Mouse (Mus musculus) limb, embryonic 14.5 days (tissue): ENCODE data around the gene Nr1h5. TPM values are rescaled to one million over a fixed set of nuclear protein-coding genes. Genes with fewer than 3 reads are reported as not detected.

ENCODE experiments used
- ATAC-seq: fragments of 200-750 bp; cut with Nextera tagmentation; 2 replicates; pipeline ENCODE4 v1.8.0; 2017; ENCODE audit warnings: low read depth, moderate number of reproducible peaks, moderate TSS enrichment; ENCODE audit not compliant: low FRiP score
- DNase-seq: peaks from one replicate; pipeline ENCODE4 v3.0.0-alpha.2; 2015; ENCODE audit warnings: low spot score
- H3K27ac ChIP-seq: fragments of 300-500 bp; sonication (generic); replicated peaks from 2 replicates; pipeline ENCODE4 v1.5.1; 2014; ENCODE audit warnings: low read depth, mild to moderate bottlenecking, low read length, moderate library complexity, mixed read lengths
- H3K27me3 ChIP-seq: fragments of 300-500 bp; sonication (generic); 2 replicates; pipeline ENCODE4 v1.6.1; 2014; ENCODE audit warnings: low read length, mixed read lengths; ENCODE audit not compliant: control insufficient read depth, insufficient read depth
- H3K36me3 ChIP-seq: fragments of 300-500 bp; sonication (generic); 2 replicates; pipeline ENCODE4 v1.6.1; 2014; ENCODE audit warnings: mild to moderate bottlenecking, low read length, moderate library complexity, mixed read lengths; ENCODE audit not compliant: control insufficient read depth, insufficient read depth
- H3K4me1 ChIP-seq: fragments of 300-500 bp; sonication (generic); 2 replicates; pipeline ENCODE4 v1.6.1; 2014; ENCODE audit warnings: antibody characterized with exemption, low read length, mixed read lengths; ENCODE audit not compliant: control insufficient read depth, insufficient read depth
- H3K4me2 ChIP-seq: fragments of 300-500 bp; sonication (generic); replicated peaks from 2 replicates; pipeline ENCODE4 v1.6.1; 2014; ENCODE audit warnings: low read depth, mild to moderate bottlenecking, low read length, moderate library complexity; ENCODE audit not compliant: severe bottlenecking
- H3K4me3 ChIP-seq: fragments of 300-500 bp; sonication (generic); replicated peaks from 2 replicates; pipeline ENCODE4 v1.5.1; 2014; ENCODE audit warnings: low read length
- H3K9ac ChIP-seq: fragments of 300-500 bp; sonication (generic); 2 replicates; pipeline ENCODE4 v1.6.1; 2014; ENCODE audit warnings: mild to moderate bottlenecking, low read depth, low read length, moderate library complexity; ENCODE audit not compliant: severe bottlenecking
- H3K9me3 ChIP-seq: fragments of 300-500 bp; sonication (generic); 2 replicates; pipeline ENCODE4 v1.6.1; 2016; ENCODE audit warnings: low read length; ENCODE audit not compliant: control insufficient read depth
- POLR2A ChIP-seq: fragments of 200-500 bp; IDR thresholded peaks from 2 replicates; pipeline ENCODE4 v1.8.0; 2012; ENCODE audit warnings: inconsistent platforms, mild to moderate bottlenecking, moderate library complexity, borderline replicate concordance; ENCODE audit not compliant: insufficient read depth, insufficient read length; ENCODE audit errors: extremely low read depth
- whole genome bisulfite sequencing: fragments of 180-500 bp; shearing (Covaris S2); extraction: QIAGEN DNeasy Blood & Tissue Kit; methylation state at CpG from one replicate; pipeline ENCODE4 v1.1.7; 2014; 5-methylcytosine and 5-hydroxymethylcytosine counted together
- polyA plus RNA-seq, 2 experiments: library from polyadenylated mRNA; depleted of rRNA in 1 of 2; stranded (reverse) in 1 of 2; unstranded in 1 of 2; fragments of >200 nt; fragmentation: Nextera tagmentation in 1 of 2; extraction: Ambion mirVana in 1 of 2; gene quantifications; 2 replicates each; pipeline versions ENCODE4 v1.2.1 to v1.2.3; 2012 to 2014

Nr1h5 gene
- polyA plus RNA-seq, 2 experiments = 0.08 TPM; not detected in 1

DNA sequence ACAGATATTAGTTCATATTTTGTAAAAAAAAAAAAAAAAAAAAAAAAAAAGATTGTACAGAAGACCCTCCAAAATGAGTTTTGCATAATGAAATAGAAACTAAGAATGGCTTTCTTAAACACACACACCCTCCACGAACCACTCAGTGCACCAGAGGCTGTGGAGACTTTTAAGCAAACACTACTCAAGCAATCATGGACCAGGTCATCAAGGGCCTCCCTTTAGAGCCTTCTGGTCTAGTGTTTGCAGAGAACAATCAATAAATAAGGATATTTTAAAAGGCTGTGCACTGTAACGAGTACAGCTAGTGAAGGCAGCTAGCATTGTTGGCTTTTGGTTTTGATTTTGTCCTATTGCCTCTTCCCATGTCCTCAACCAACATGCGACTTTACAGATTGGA is 17.6 kb downstream of the Nr1h5 start:
- H3K4me2 ChIP-seq = no peak overlapping the region
- H3K9ac ChIP-seq = no peak overlapping the region
- WGBS = 81% methylated on average over 3 of the region's 3 CpGs
- no peaks in the 10 kb centered on the region for H3K36me3 ChIP-seq
- no peak overlapping the region for H3K4me3 ChIP-seq
- H3K4me1 ChIP-seq = no peaks in the 10 kb centered on the region
- H3K27me3 ChIP-seq = no peaks in the 10 kb centered on the region
- H3K9me3 ChIP-seq = no peaks in the 10 kb centered on the region
- no peak for TF ChIP-seq POLR2A
- DNase-seq = no peak
- H3K27ac ChIP-seq = no peak overlapping the region
- no peak for ATAC-seq

GRCm38 (mm10) chr3:102938100-102938499 is 25.8 kb downstream of the Nr1h5 start:
- no peaks in the 10 kb centered on the region for H3K9me3 ChIP-seq
- no peak overlapping the region for H3K9ac ChIP-seq
- no peak overlapping the region for H3K27ac ChIP-seq
- DNase-seq = no peak
- no peaks in the 10 kb centered on the region for H3K27me3 ChIP-seq
- no peaks in the 10 kb centered on the region for H3K36me3 ChIP-seq
- H3K4me2 ChIP-seq = no peak overlapping the region
- no peak overlapping the region for H3K4me3 ChIP-seq
- WGBS = 94% methylated on average over 1 of the region's 1 CpGs
- TF ChIP-seq POLR2A = no peak
- no peak for ATAC-seq
- H3K4me1 ChIP-seq = no peaks in the 10 kb centered on the region

- Histone ChIP-seq H3K9me3 (no peaks in the 10 kb centered on the region), H3K27ac (no peak within 1 kb of the TSS), H3K4me2 (no peak within 1 kb of the TSS), H3K9ac (no peak within 1 kb of the TSS), H3K4me1 (no peaks in the 10 kb centered on the region), H3K27me3 (no peaks in the 10 kb centered on the region), H3K4me3 (no peak within 1 kb of the TSS), H3K36me3 (no peaks in the 10 kb centered on the region)
- WGBS = 93% methylated on average over 75 of the region's 78 CpGs
- TF ChIP-seq POLR2A = no peak
- DNase-seq (no peak), ATAC-seq (no peak)
These were observed 28.2 kb downstream of the Nr1h5 start, which contains the start of gene Sycp1 for GRCm38 (mm10) chr3:102935451-102936354. Gene Sycp1 (minus strand): TSS chr3:102936100.

DNA sequence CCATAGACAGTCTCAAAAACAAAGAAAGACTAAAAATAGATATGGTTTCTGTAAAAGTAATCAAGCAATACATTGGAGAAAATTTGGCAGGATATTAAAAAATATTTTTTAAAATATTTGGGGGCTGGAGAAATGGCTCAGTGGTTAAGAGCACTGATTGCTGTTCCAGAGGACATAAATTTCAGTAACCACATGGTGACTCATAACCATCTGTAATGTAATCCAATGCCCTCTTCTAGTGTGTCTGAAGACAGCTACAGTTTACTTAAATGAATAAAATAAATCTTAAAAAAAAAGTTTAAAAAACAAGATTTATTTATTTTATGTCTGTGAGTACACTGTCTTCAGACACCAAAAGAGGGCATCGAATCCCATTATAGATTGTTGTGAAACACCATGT is 64.8 kb downstream of the Nr1h5 start:
- Histone ChIP-seq H3K9me3 (no peaks in the 10 kb centered on the region), H3K4me3 (no peak overlapping the region), H3K27me3 (no peaks in the 10 kb centered on the region), H3K36me3 (no peaks in the 10 kb centered on the region), H3K4me1 (no peaks in the 10 kb centered on the region), H3K27ac (no peak overlapping the region), H3K4me2 (no peak overlapping the region), H3K9ac (no peak overlapping the region)
- WGBS = 94% methylated on average over 1 of the region's 1 CpGs
- no peak for TF ChIP-seq POLR2A
- ATAC-seq (no peak), DNase-seq (no peak)

Other genes with a start within 250 kb of the Nr1h5 start
- 6.1 and 6.7 TPM in 2 replicates for gene Tspan2, start 229.6 kb downstream of the Nr1h5 start, polyA plus RNA-seq (2012; rRNA removed)
- 7.8 and 8.4 TPM in 2 replicates for gene Tspan2, start 229.6 kb downstream of the Nr1h5 start, polyA plus RNA-seq (2014; fragmentation: Nextera tagmentation; extraction: Ambion mirVana)
- not detected in 2 replicates for gene Tshb, start 181.4 kb downstream of the Nr1h5 start, polyA plus RNA-seq (2012; rRNA removed)
- gene Tshb, start 181.4 kb downstream of the Nr1h5 start, polyA plus RNA-seq (2014; fragmentation: Nextera tagmentation; extraction: Ambion mirVana) = 0.15 TPM in 1 of 2 replicates, not detected in the other
- not detected in 2 replicates for gene Sycp1, start 28.0 kb downstream of the Nr1h5 start, polyA plus RNA-seq (2012; rRNA removed)
- gene Sycp1, start 28.0 kb downstream of the Nr1h5 start, polyA plus RNA-seq (2014; fragmentation: Nextera tagmentation; extraction: Ambion mirVana) = not detected in 2 replicates
- 42.6 and 43.2 TPM in 2 replicates for gene Sike1, start 31.6 kb upstream of the Nr1h5 start, polyA plus RNA-seq (2012; rRNA removed)
- 65.3 and 68.2 TPM in 2 replicates for gene Sike1, start 31.6 kb upstream of the Nr1h5 start, polyA plus RNA-seq (2014; fragmentation: Nextera tagmentation; extraction: Ambion mirVana)
- 70.3 and 92.6 TPM in 2 replicates for gene Csde1, start 56.3 kb upstream of the Nr1h5 start, polyA plus RNA-seq (2012; rRNA removed)
- gene Csde1, start 56.3 kb upstream of the Nr1h5 start, polyA plus RNA-seq (2014; fragmentation: Nextera tagmentation; extraction: Ambion mirVana) = 355 and 377 TPM in 2 replicates
- gene Nras, start 94.2 kb upstream of the Nr1h5 start, polyA plus RNA-seq (2012; rRNA removed) = 65.9 and 67.8 TPM in 2 replicates
- 96.8 and 99.2 TPM in 2 replicates for gene Nras, start 94.2 kb upstream of the Nr1h5 start, polyA plus RNA-seq (2014; fragmentation: Nextera tagmentation; extraction: Ambion mirVana)
- gene Ampd1, start 109.9 kb upstream of the Nr1h5 start, polyA plus RNA-seq (2012; rRNA removed) = 12.4 and 15.4 TPM in 2 replicates
- 4.4 and 8.3 TPM in 2 replicates for gene Ampd1, start 109.9 kb upstream of the Nr1h5 start, polyA plus RNA-seq (2014; fragmentation: Nextera tagmentation; extraction: Ambion mirVana)
- 8.6 and 10.0 TPM in 2 replicates for gene Dennd2c, start 138.5 kb upstream of the Nr1h5 start, polyA plus RNA-seq (2012; rRNA removed)
- 12.6 and 13.4 TPM in 2 replicates for gene Dennd2c, start 138.5 kb upstream of the Nr1h5 start, polyA plus RNA-seq (2014; fragmentation: Nextera tagmentation; extraction: Ambion mirVana)
- 99.9 and 155 TPM in 2 replicates for gene Bcas2, start 207.5 kb upstream of the Nr1h5 start, polyA plus RNA-seq (2012; rRNA removed)
- gene Bcas2, start 207.5 kb upstream of the Nr1h5 start, polyA plus RNA-seq (2014; fragmentation: Nextera tagmentation; extraction: Ambion mirVana) = 161 and 163 TPM in 2 replicates